Mouse (Mus musculus): Measurements from ENCODE around the gene Slc48a1. TPM values are rescaled to one million over a fixed set of nuclear protein-coding genes. Genes with fewer than 3 reads are reported as not detected.

The Slc48a1 gene
- total RNA-seq, 2 experiments from 2014 or later = 81.8 to 84.6 TPM

- intact Hi-C loops (cut with DNase I) = no loop called here
- DNase-seq = no peak
Observed at GRCm38 (mm10) chr15:97751676-97752075, 26.6 kb upstream of the Slc48a1 start.

- intact Hi-C loops (cut with DNase I) = no loop called here
Observed at GRCm38 (mm10) chr15:97752491-97752890, 25.8 kb upstream of the Slc48a1 start.

GRCm38 (mm10) chr15:97754476-97754875 is 23.8 kb upstream of the Slc48a1 start:
- intact Hi-C loops (cut with DNase I) = no loop called here
- no peak for DNase-seq

More at GRCm38 (mm10) chr15:97752491-97752890, 25.8 kb upstream of the Slc48a1 start:
- no peak for DNase-seq

- intact Hi-C loops (cut with DNase I) = no loop called here
Observed at GRCm38 (mm10) chr15:97755361-97755760, 23.0 kb upstream of the Slc48a1 start.

GRCm38 (mm10) chr15:97760006-97760405 is 18.3 kb upstream of the Slc48a1 start:
- intact Hi-C loops (cut with DNase I) = no loop called here
- peak; percentile 72 for DNase-seq

More at GRCm38 (mm10) chr15:97755361-97755760, 23.0 kb upstream of the Slc48a1 start:
- DNase-seq = no peak

- DNase-seq = no peak
- intact Hi-C loops (cut with DNase I) = no loop called here
Observed at GRCm38 (mm10) chr15:97760952-97761351, 17.4 kb upstream of the Slc48a1 start.

GRCm38 (mm10) chr15:97761438-97761837 is 16.9 kb upstream of the Slc48a1 start:
- DNase-seq = no peak
- intact Hi-C loops (cut with DNase I) = no loop called here

- no peak for DNase-seq
- intact Hi-C loops (cut with DNase I) = no loop called here
Observed at GRCm38 (mm10) chr15:97762733-97763132, 15.6 kb upstream of the Slc48a1 start.

GRCm38 (mm10) chr15:97763256-97764049 is 14.9 kb upstream of the Slc48a1 start:
- intact Hi-C loops (cut with DNase I) = no loop called here
- no peak for DNase-seq

- no peak for DNase-seq
- intact Hi-C loops (cut with DNase I) = no loop called here
Observed at GRCm38 (mm10) chr15:97764532-97764931, 13.8 kb upstream of the Slc48a1 start.

- intact Hi-C loops (cut with DNase I) = no loop called here
- no peak for DNase-seq
Observed at GRCm38 (mm10) chr15:97765090-97765794, 13.1 kb upstream of the Slc48a1 start.

GRCm38 (mm10) chr15:97766194-97766593 is 12.1 kb upstream of the Slc48a1 start:
- DNase-seq = peak; percentile 37
- intact Hi-C loops (cut with DNase I) = no loop called here

- peak; percentile 53 for DNase-seq
- intact Hi-C loops (cut with DNase I) = no loop called here
Observed at GRCm38 (mm10) chr15:97766594-97767279, 11.6 kb upstream of the Slc48a1 start.

GRCm38 (mm10) chr15:97767280-97768186 is 10.8 kb upstream of the Slc48a1 start, which contains the start of gene Rapgef3:
TSS of gene Rapgef3 (minus strand) at chr15:97767972.
- peak; percentile 81 for DNase-seq
- intact Hi-C loops (cut with DNase I) = no loop called here

GRCm38 (mm10) chr15:97768192-97768591 is 10.1 kb upstream of the Slc48a1 start:
- intact Hi-C loops (cut with DNase I) = no loop called here
- DNase-seq = peak; percentile 56

GRCm38 (mm10) chr15:97770280-97770679 is 8.0 kb upstream of the Slc48a1 start:
- no peak for DNase-seq
- intact Hi-C loops (cut with DNase I) = no loop called here

GRCm38 (mm10) chr15:97773108-97773507 is 5.2 kb upstream of the Slc48a1 start:
- DNase-seq = no peak
- intact Hi-C loops (cut with DNase I) = no loop called here

- intact Hi-C loops (cut with DNase I) = no loop called here
- no peak for DNase-seq
Observed at GRCm38 (mm10) chr15:97773961-97774370, 4.4 kb upstream of the Slc48a1 start.

GRCm38 (mm10) chr15:97776514-97776913 is 1.8 kb upstream of the Slc48a1 start:
- intact Hi-C loops (cut with DNase I) = no loop called here
- DNase-seq = peak; percentile 79

GRCm38 (mm10) chr15:97776919-97777318 is 1.4 kb upstream of the Slc48a1 start:
- no peak for DNase-seq
- intact Hi-C loops (cut with DNase I) = no loop called here
